In the genomic region with DNA sequence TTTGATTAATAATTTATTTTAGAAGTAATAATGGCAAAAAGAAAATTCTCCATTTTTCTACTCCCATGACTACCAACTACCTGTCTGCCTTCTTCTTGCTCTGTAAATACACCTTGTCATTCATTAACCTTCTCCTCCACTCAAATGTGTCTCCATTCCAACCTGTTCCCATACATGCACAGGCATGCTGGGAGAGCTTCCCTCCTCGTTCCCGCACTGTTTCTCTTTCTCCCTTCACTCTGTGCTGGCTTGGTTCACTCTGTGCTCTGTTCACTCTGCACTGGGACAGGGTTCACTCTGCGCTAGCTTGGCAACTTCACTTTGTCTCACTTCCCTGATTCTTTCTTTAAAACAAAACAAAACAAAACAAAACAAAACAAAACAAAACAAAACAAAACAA, we compare ENCODE assay signal across 20 mouse cellular contexts. TPM values are rescaled to one million over a fixed set of nuclear protein-coding genes. Genes with fewer than 3 reads are reported as not detected.
A peak's percentile ranks its signal among the peaks of the same experiment; 100 is the strongest.
DNase-seq lines count a peak whose midpoint lies in the region; ATAC-seq and TF ChIP-seq lines count a peak whose summit lies in the region.
"Had no signal": no experiment of that assay in that cellular context is flagged by ENCODE, and none has a peak within 500 bp of the region (broad histone marks: within the 10 kb centered on the region; RNA-seq: fewer than 3 reads in every experiment).

No protein-coding gene starts in this region.

- H3K27ac ChIP-seq in kidney, postnatal 0 days, result no peak overlapping the region
- H3K27ac ChIP-seq in kidney, adult 2 months (ENCODE audit: insufficient read depth, low read depth, low read length), result no peak overlapping the region
- H3K27ac ChIP-seq in intestine, embryonic 16.5 days (ENCODE audit: low read length), result no peak overlapping the region
- no peak overlapping the region for H3K27ac ChIP-seq in forebrain, embryonic 11.5 days (ENCODE audit: low read depth, low read length)
- H3K27ac ChIP-seq: layer of hippocampus, adult 2 months; left cerebral cortex, adult 2 months; midbrain, embryonic 13.5 days had no signal

- ATAC-seq in kidney, postnatal 0 days (replicated peaks; ENCODE audit: low FRiP score, low read depth), result 0 out of 2 replicates have a peak, but pooled peaks have one; percentile 36
- ATAC-seq in intestine, embryonic 16.5 days, result peak; percentile 77
- ATAC-seq in forebrain, embryonic 11.5 days (replicated peaks; ENCODE audit: low FRiP score), result no peak
- no peak for ATAC-seq in inflammation-experienced regulatory T-cells, adult 6 months
- ATAC-seq: forebrain, embryonic 14.5 days; midbrain, embryonic 13.5 days had no signal

- no peak for TF ChIP-seq CTCF in kidney, postnatal 0 days (IDR thresholded peaks at IDR 0.05; ENCODE audit: low read depth)
- TF ChIP-seq CTCF in kidney, adult 2 months (conservative IDR thresholded peaks at IDR 0.05; ENCODE audit: insufficient read depth, insufficient read length, low read depth, low read length), result no peak

- H3K36me3 ChIP-seq in kidney, postnatal 0 days (ENCODE audit: insufficient read depth, low read length), result no peaks in the 10 kb centered on the region
- H3K36me3 ChIP-seq in kidney, adult 2 months (ENCODE audit: control insufficient read depth, insufficient read depth, low read length), result no peaks in the 10 kb centered on the region
- no peaks in the 10 kb centered on the region for H3K36me3 ChIP-seq in intestine, embryonic 16.5 days (ENCODE audit: control insufficient read depth, insufficient read depth, low read length)
- H3K36me3 ChIP-seq in forebrain, embryonic 11.5 days (ENCODE audit: control insufficient read depth, insufficient read depth, low read length), result no peaks in the 10 kb centered on the region
- H3K36me3 ChIP-seq: G1E; midbrain, embryonic 13.5 days had no signal

- TF ChIP-seq POLR2A in kidney, adult 2 months (IDR thresholded peaks at IDR 0.05; ENCODE audit: low read depth, low read length), result no peak

- H3K4me3 ChIP-seq in kidney, postnatal 0 days (replicated peaks; ENCODE audit: low read depth, low read length), result no peak overlapping the region
- no peak overlapping the region for H3K4me3 ChIP-seq in kidney, adult 2 months (ENCODE audit: insufficient read depth, low read depth, low read length)
- H3K4me3 ChIP-seq in intestine, embryonic 16.5 days (ENCODE audit: low read length), result no peak overlapping the region
- H3K4me3 ChIP-seq in forebrain, embryonic 11.5 days (ENCODE audit: low read depth, low read length), result no peak overlapping the region
- H3K4me3 ChIP-seq: layer of hippocampus, adult 2 months; left cerebral cortex, adult 2 months; midbrain, embryonic 13.5 days had no signal

- no peaks in the 10 kb centered on the region for H3K9me3 ChIP-seq in kidney, postnatal 0 days (replicated peaks; ENCODE audit: low read length)
- no peaks in the 10 kb centered on the region for H3K9me3 ChIP-seq in intestine, embryonic 16.5 days (ENCODE audit: control insufficient read depth, low read length)
- no peaks in the 10 kb centered on the region for H3K9me3 ChIP-seq in forebrain, embryonic 11.5 days (ENCODE audit: control insufficient read depth, low read length)
- H3K9me3 ChIP-seq: G1E; midbrain, embryonic 13.5 days had no signal

- H3K4me2 ChIP-seq in kidney, postnatal 0 days (ENCODE audit: low read length), result no peak overlapping the region
- peak overlapping the region; percentile 13 for H3K4me2 ChIP-seq in intestine, embryonic 16.5 days (ENCODE audit: low read depth, low read length)
- H3K4me2 ChIP-seq in forebrain, embryonic 11.5 days (ENCODE audit: low read depth, low read length, severe bottlenecking), result no peak overlapping the region
- H3K4me2 ChIP-seq: midbrain, embryonic 13.5 days had no signal

- 0 out of 2 replicates have a peak, but pooled peaks cover 4% of the 10 kb centered on the region for H3K4me1 ChIP-seq in kidney, postnatal 0 days (replicated peaks; ENCODE audit: insufficient read depth, low read length)
- peaks cover 6% of the 10 kb centered on the region for H3K4me1 ChIP-seq in kidney, adult 2 months (ENCODE audit: control insufficient read depth, insufficient read depth, low read length)
- no peaks in the 10 kb centered on the region for H3K4me1 ChIP-seq in intestine, embryonic 16.5 days (ENCODE audit: control insufficient read depth, insufficient read depth, low read length)
- H3K4me1 ChIP-seq in forebrain, embryonic 11.5 days (replicated peaks; ENCODE audit: control insufficient read depth, insufficient read depth, low read length), result no peaks in the 10 kb centered on the region
- H3K4me1 ChIP-seq: midbrain, embryonic 13.5 days had no signal

- peak; percentile 12 for DNase-seq in kidney, postnatal 0 days (ENCODE audit: low spot score)
- no peak for DNase-seq in kidney, adult 2 months
- peak; percentile 23 for DNase-seq in urinary bladder, postnatal 36 days (ENCODE audit: low spot score in 2 of 2)
- no peak for DNase-seq in urinary bladder, adult 2 months (ENCODE audit: low spot score)
- DNase-seq in forebrain, embryonic 11.5 days (ENCODE audit: low spot score), result no peak
- DNase-seq in thymus, postnatal 0 days (ENCODE audit: low spot score), result no peak
- DNase-seq: adrenal gland, postnatal 14 days; cerebellum, postnatal 14 days; lung, postnatal 4 days; right cerebral cortex, adult 18-20 months had no signal

- H3K9ac ChIP-seq in kidney, postnatal 0 days (ENCODE audit: low read depth, low read length), result no peak overlapping the region
- H3K9ac ChIP-seq in intestine, embryonic 16.5 days (ENCODE audit: low read depth, low read length), result no peak overlapping the region
- no peak overlapping the region for H3K9ac ChIP-seq in forebrain, embryonic 11.5 days (ENCODE audit: low read length)
- H3K9ac ChIP-seq: midbrain, embryonic 13.5 days had no signal

- no peaks in the 10 kb centered on the region for H3K27me3 ChIP-seq in kidney, postnatal 0 days (ENCODE audit: insufficient read depth, low read length)
- H3K27me3 ChIP-seq in kidney, adult 2 months (replicated peaks; ENCODE audit: control insufficient read depth, insufficient read depth, low read length), result no peaks in the 10 kb centered on the region
- no peaks in the 10 kb centered on the region for H3K27me3 ChIP-seq in intestine, embryonic 16.5 days (replicated peaks; ENCODE audit: control insufficient read depth, insufficient read depth, low read length)
- no peaks in the 10 kb centered on the region for H3K27me3 ChIP-seq in forebrain, embryonic 11.5 days (ENCODE audit: control insufficient read depth, insufficient read depth, low read length)
- H3K27me3 ChIP-seq: midbrain, embryonic 13.5 days had no signal

- WGBS in kidney, postnatal 0 days, result 54% methylated on average over 3 of the region's 3 CpGs
- WGBS in kidney, adult 2 months, result 27% methylated on average over 3 of the region's 3 CpGs
- 47% methylated on average over 3 of the region's 3 CpGs for WGBS in intestine, embryonic 16.5 days
- WGBS in forebrain, embryonic 11.5 days, result 79% methylated on average over 3 of the region's 3 CpGs

RNA-seq across cellular contexts. Expression of gene Fcrl1, which starts 1.0 kb away (rescaled TPM):
- polyA plus RNA-seq in kidney, postnatal 0 days (2015; fragmentation: Nextera tagmentation; extraction: Ambion mirVana), result 0.34 TPM in 2 replicates
- 0.11 and 2.4 TPM in 2 replicates for polyA plus RNA-seq in kidney, adult 2 months (2012; rRNA removed)
- polyA plus RNA-seq in urinary bladder, adult 2 months (2012; rRNA removed), result 0.15 and 0.23 TPM in 2 replicates
- 0.59 and 0.61 TPM in 2 replicates for polyA plus RNA-seq in intestine, embryonic 16.5 days (2015; fragmentation: Nextera tagmentation; extraction: Ambion mirVana)
- polyA plus RNA-seq in forebrain, embryonic 11.5 days (2014; fragmentation: Nextera tagmentation; extraction: Ambion mirVana), result not detected in 2 replicates
- polyA plus RNA-seq in thymus, postnatal 0 days (2015; fragmentation: Nextera tagmentation; extraction: Ambion mirVana), result 0.85 and 1.4 TPM in 2 replicates
- 10 to 100 TPM; 19.6 to 37.1 (median 30.9) TPM for polyA plus RNA-seq in inflammation-experienced regulatory T-cells, adult 6 months (2017; shearing (Covaris generic))
- polyA plus RNA-seq: C2C12, G1E had no signal

RNA-seq across cellular contexts. Expression of gene Cd5l, which starts 19.5 kb away (rescaled TPM):
- 0.06 and 0.09 TPM in 2 replicates for polyA plus RNA-seq in kidney, postnatal 0 days (2015; fragmentation: Nextera tagmentation; extraction: Ambion mirVana)
- polyA plus RNA-seq in kidney, adult 2 months (2012; rRNA removed), result 0.08 and 0.55 TPM in 2 replicates
- polyA plus RNA-seq in urinary bladder, adult 2 months (2012; rRNA removed), result 0.11 and 0.24 TPM in 2 replicates
- polyA plus RNA-seq in intestine, embryonic 16.5 days (2015; fragmentation: Nextera tagmentation; extraction: Ambion mirVana), result 0.58 and 1.1 TPM in 2 replicates
- polyA plus RNA-seq in forebrain, embryonic 11.5 days (2014; fragmentation: Nextera tagmentation; extraction: Ambion mirVana), result not detected in 2 replicates
- polyA plus RNA-seq in thymus, postnatal 0 days (2015; fragmentation: Nextera tagmentation; extraction: Ambion mirVana), result 0.22 and 0.44 TPM in 2 replicates
- polyA plus RNA-seq in inflammation-experienced regulatory T-cells, adult 6 months (2017; shearing (Covaris generic)), result under 1 TPM in 2 of 3 experiments, not detected in 1; 0.16 to 0.58 TPM
- polyA plus RNA-seq: C2C12; G1E; midbrain, embryonic 13.5 days had no signal

RNA-seq across cellular contexts. Expression of gene Fcrl5, which starts 58.3 kb away (rescaled TPM):
- polyA plus RNA-seq in kidney, postnatal 0 days (2015; fragmentation: Nextera tagmentation; extraction: Ambion mirVana), result not detected in 2 replicates
- 0.09 TPM in 1 of 2 replicates, not detected in the other for polyA plus RNA-seq in kidney, adult 2 months (2012; rRNA removed)
- not detected in 2 replicates for polyA plus RNA-seq in urinary bladder, adult 2 months (2012; rRNA removed)
- not detected in 2 replicates for polyA plus RNA-seq in intestine, embryonic 16.5 days (2015; fragmentation: Nextera tagmentation; extraction: Ambion mirVana)
- not detected in 2 replicates for polyA plus RNA-seq in forebrain, embryonic 11.5 days (2014; fragmentation: Nextera tagmentation; extraction: Ambion mirVana)
- not detected in 2 replicates for polyA plus RNA-seq in thymus, postnatal 0 days (2015; fragmentation: Nextera tagmentation; extraction: Ambion mirVana)
- under 1 TPM; 0.31 to 0.51 (median 0.39) TPM for polyA plus RNA-seq in inflammation-experienced regulatory T-cells, adult 6 months (2017; shearing (Covaris generic))
- polyA plus RNA-seq: C2C12; forebrain, embryonic 14.5 days; G1E; limb, embryonic 11.5 days; liver, embryonic 16.5 days; midbrain, embryonic 13.5 days had no signal

Comparison
In these comparisons a context has a peak if more than half of its experiments do, and no peak if none do; other contexts are left out.
1. DNase-seq: peak in kidney, postnatal 0 days (single experiment) and urinary bladder, postnatal 36 days (2 of 2); none in kidney, adult 2 months (single experiment), urinary bladder, adult 2 months (single experiment), forebrain, embryonic 11.5 days (single experiment) and thymus, postnatal 0 days (single experiment).
2. ATAC-seq: peak in kidney, postnatal 0 days (single experiment) and intestine, embryonic 16.5 days (single experiment); none in forebrain, embryonic 11.5 days (single experiment) and inflammation-experienced regulatory T-cells, adult 6 months (single experiment).